13 mouse cellular contexts compared by ENCODE assay signal in genomic region chr8:87940646-87941045, GRCm38 (mm10). TPM values are rescaled to one million over a fixed set of nuclear protein-coding genes. Genes with fewer than 3 reads are reported as not detected.
A peak's percentile ranks its signal among the peaks of the same experiment; 100 is the strongest.
DNase-seq lines count a peak whose midpoint lies in the region; ATAC-seq and TF ChIP-seq lines count a peak whose summit lies in the region.
"Had no signal": no experiment of that assay in that cellular context is flagged by ENCODE, and none has a peak within 500 bp of the region (broad histone marks: within the 10 kb centered on the region; RNA-seq: fewer than 3 reads in every experiment).

No protein-coding gene starts in this region.

- no peak overlapping the region for H3K4me2 ChIP-seq in forebrain, postnatal 0 days (ENCODE audit: low read depth)
- no peak overlapping the region for H3K4me2 ChIP-seq in limb, embryonic 12.5 days
- no peak overlapping the region for H3K4me2 ChIP-seq in neural tube, embryonic 15.5 days
- H3K4me2 ChIP-seq: forebrain, embryonic 13.5 days; heart, embryonic 13.5 days; liver, embryonic 13.5 days had no signal

- 49% methylated on average over 6 of the region's 6 CpGs for WGBS in forebrain, embryonic 10.5 days
- WGBS in forebrain, postnatal 0 days = 40% methylated on average over 6 of the region's 6 CpGs
- 38% methylated on average over 6 of the region's 6 CpGs for WGBS in limb, embryonic 12.5 days
- 41% methylated on average over 6 of the region's 6 CpGs for WGBS in limb, embryonic 10.5 days
- 26% methylated on average over 6 of the region's 6 CpGs for WGBS in neural tube, embryonic 15.5 days

- H3K4me3 ChIP-seq in forebrain, embryonic 10.5 days = no peak overlapping the region
- no peak overlapping the region for H3K4me3 ChIP-seq in forebrain, postnatal 0 days (ENCODE audit: low read depth, low read length)
- H3K4me3 ChIP-seq in limb, embryonic 12.5 days (replicated peaks) = no peak overlapping the region
- H3K4me3 ChIP-seq in limb, embryonic 10.5 days = no peak overlapping the region
- H3K4me3 ChIP-seq in neural tube, embryonic 15.5 days (replicated peaks) = no peak overlapping the region
- H3K4me3 ChIP-seq: forebrain, embryonic 13.5 days; heart, embryonic 13.5 days; liver, embryonic 13.5 days had no signal

- H3K27ac ChIP-seq in forebrain, embryonic 10.5 days = peak overlapping the region; percentile 13; the same call in 1 of the 2 replicates
- no peak overlapping the region for H3K27ac ChIP-seq in forebrain, postnatal 0 days (ENCODE audit: low read depth, low read length)
- 0 out of 2 replicates have a peak overlapping the region, but pooled peaks have one; percentile 17 for H3K27ac ChIP-seq in limb, embryonic 12.5 days
- H3K27ac ChIP-seq in limb, embryonic 10.5 days = no peak overlapping the region
- 0 out of 2 replicates have a peak overlapping the region, but pooled peaks have one; percentile 13 for H3K27ac ChIP-seq in neural tube, embryonic 15.5 days (replicated peaks)
- H3K27ac ChIP-seq: forebrain, embryonic 13.5 days; heart, embryonic 13.5 days; liver, embryonic 13.5 days had no signal

- peaks cover 16% of the 10 kb centered on the region for H3K36me3 ChIP-seq in forebrain, embryonic 10.5 days (replicated peaks)
- H3K36me3 ChIP-seq in forebrain, postnatal 0 days (ENCODE audit: insufficient read depth) = no peaks in the 10 kb centered on the region
- peaks cover 4% of the 10 kb centered on the region; the same call in 1 of the 2 replicates for H3K36me3 ChIP-seq in limb, embryonic 12.5 days
- H3K36me3 ChIP-seq in limb, embryonic 10.5 days = peaks cover 16% of the 10 kb centered on the region
- H3K36me3 ChIP-seq in neural tube, embryonic 15.5 days = no peaks in the 10 kb centered on the region
- H3K36me3 ChIP-seq: heart, embryonic 13.5 days; liver, embryonic 13.5 days had no signal

- no peak overlapping the region for H3K9ac ChIP-seq in forebrain, postnatal 0 days
- H3K9ac ChIP-seq in limb, embryonic 12.5 days (replicated peaks) = no peak overlapping the region
- H3K9ac ChIP-seq in neural tube, embryonic 15.5 days (replicated peaks) = no peak overlapping the region
- H3K9ac ChIP-seq: forebrain, embryonic 13.5 days; heart, embryonic 13.5 days; liver, embryonic 13.5 days had no signal

- no peaks in the 10 kb centered on the region for H3K9me3 ChIP-seq in forebrain, embryonic 10.5 days
- no peaks in the 10 kb centered on the region for H3K9me3 ChIP-seq in forebrain, postnatal 0 days (ENCODE audit: low read length)
- no peaks in the 10 kb centered on the region for H3K9me3 ChIP-seq in limb, embryonic 12.5 days
- H3K9me3 ChIP-seq in limb, embryonic 10.5 days (replicated peaks) = no peaks in the 10 kb centered on the region
- H3K9me3 ChIP-seq in neural tube, embryonic 15.5 days (replicated peaks) = no peaks in the 10 kb centered on the region
- H3K9me3 ChIP-seq: forebrain, embryonic 13.5 days; heart, embryonic 13.5 days; liver, embryonic 13.5 days had no signal

- DNase-seq in forebrain, embryonic 10.5 days (ENCODE audit: extremely low spot score, low spot score) = no peak
- DNase-seq in forebrain, postnatal 0 days = no peak
- DNase-seq in limb, embryonic 10.5 days (ENCODE audit: low spot score) = no peak
- DNase-seq in cerebellum, postnatal 25 days = peak; percentile 52 to 62
- DNase-seq in layer of hippocampus, postnatal 10 days (ENCODE audit: low spot score in 2 of 2) = no peak
- no peak for DNase-seq in spleen, adult 12 weeks (ENCODE audit: low spot score)
- DNase-seq: liver, embryonic 13.5 days; right cerebral cortex, adult 18-20 months had no signal

- no peaks in the 10 kb centered on the region for H3K27me3 ChIP-seq in forebrain, embryonic 10.5 days (ENCODE audit: poor library complexity, severe bottlenecking)
- H3K27me3 ChIP-seq in forebrain, postnatal 0 days (ENCODE audit: insufficient read depth, low read length) = no peaks in the 10 kb centered on the region
- no peaks in the 10 kb centered on the region for H3K27me3 ChIP-seq in limb, embryonic 12.5 days
- no peaks in the 10 kb centered on the region for H3K27me3 ChIP-seq in limb, embryonic 10.5 days (ENCODE audit: low read depth, poor library complexity, severe bottlenecking)
- no peaks in the 10 kb centered on the region for H3K27me3 ChIP-seq in neural tube, embryonic 15.5 days (replicated peaks)
- H3K27me3 ChIP-seq: forebrain, embryonic 13.5 days; heart, embryonic 13.5 days had no signal

- ATAC-seq in forebrain, postnatal 0 days = no peak
- no peak for ATAC-seq in limb, embryonic 12.5 days (ENCODE audit: insufficient number of reproducible peaks, insufficient read depth, low FRiP score, low TSS enrichment, low read depth)
- ATAC-seq in neural tube, embryonic 15.5 days (ENCODE audit: low FRiP score) = no peak
- ATAC-seq: forebrain, embryonic 13.5 days; midbrain, embryonic 16.5 days had no signal

- H3K4me1 ChIP-seq in forebrain, embryonic 10.5 days = peaks cover 88% of the 10 kb centered on the region
- H3K4me1 ChIP-seq in forebrain, postnatal 0 days (ENCODE audit: insufficient read depth) = peaks cover 9% of the 10 kb centered on the region
- peaks cover 70% of the 10 kb centered on the region for H3K4me1 ChIP-seq in limb, embryonic 12.5 days (replicated peaks)
- H3K4me1 ChIP-seq in limb, embryonic 10.5 days = peaks cover 76% of the 10 kb centered on the region
- H3K4me1 ChIP-seq in neural tube, embryonic 15.5 days = peaks cover 60% of the 10 kb centered on the region

- no peak for TF ChIP-seq CTCF in forebrain, postnatal 0 days (IDR thresholded peaks at IDR 0.05; ENCODE audit: low read depth)

RNA-seq across cellular contexts. Expression of gene Zfp423, which starts 18.7 kb away (rescaled TPM):
- polyA plus RNA-seq in forebrain, embryonic 10.5 days (2016; fragmentation: Nextera tagmentation; extraction: Ambion mirVana) = 24.7 and 25.2 TPM in 2 replicates
- 32.5 and 34.6 TPM in 2 replicates for total RNA-seq in forebrain, postnatal 0 days (2014; rRNA removed)
- polyA plus RNA-seq in forebrain, postnatal 0 days (2015; fragmentation: Nextera tagmentation; extraction: Ambion mirVana) = 10.7 and 18.4 TPM in 2 replicates
- polyA plus RNA-seq in limb, embryonic 12.5 days (2016; fragmentation: Nextera tagmentation; extraction: Ambion mirVana) = 40.3 and 43.9 TPM in 2 replicates
- polyA plus RNA-seq in limb, embryonic 10.5 days (2016; fragmentation: Nextera tagmentation; extraction: Ambion mirVana) = 23.6 and 29.4 TPM in 2 replicates
- polyA plus RNA-seq in neural tube, embryonic 15.5 days (2015; fragmentation: Nextera tagmentation; extraction: Ambion mirVana) = 16.5 and 18.5 TPM in 2 replicates
- total RNA-seq in layer of hippocampus, postnatal 10 days (2021) = 10 to 100 TPM; 20.9 to 27.1 TPM

Comparison
In these comparisons a context has a peak if more than half of its experiments do, and no peak if none do; other contexts are left out.
1. H3K27ac ChIP-seq: peak in forebrain, embryonic 10.5 days (single experiment), limb, embryonic 12.5 days (single experiment) and neural tube, embryonic 15.5 days (single experiment); none in forebrain, postnatal 0 days (single experiment) and limb, embryonic 10.5 days (single experiment).
2. DNase-seq: peak in cerebellum, postnatal 25 days (2 of 2); none in forebrain, embryonic 10.5 days (single experiment), forebrain, postnatal 0 days (single experiment), limb, embryonic 10.5 days (single experiment), layer of hippocampus, postnatal 10 days (0 of 2) and spleen, adult 12 weeks (single experiment).